Mouse (Mus musculus) urinary bladder, adult 2 months (tissue): ENCODE results near the gene Arhgef19. TPM values are rescaled to one million over a fixed set of nuclear protein-coding genes. Genes with fewer than 3 reads are reported as not detected.

Experiments used
- DNase-seq: peaks from one replicate; pipeline ENCODE4 v3.0.0; 2022; ENCODE audit warnings: low spot score
- polyA plus RNA-seq: library from polyadenylated mRNA; depleted of rRNA; stranded (reverse); fragments of >200 nt; gene quantifications from 2 replicates; pipeline ENCODE4 v1.2.3, GENCODE M21; 2012

The Arhgef19 gene
- polyA plus RNA-seq, 1 experiment = 8.3 TPM

- no peak for DNase-seq
Measured at GRCm38 (mm10) chr4:141283879-141284411, 44.6 kb downstream of the Arhgef19 start.

DNA sequence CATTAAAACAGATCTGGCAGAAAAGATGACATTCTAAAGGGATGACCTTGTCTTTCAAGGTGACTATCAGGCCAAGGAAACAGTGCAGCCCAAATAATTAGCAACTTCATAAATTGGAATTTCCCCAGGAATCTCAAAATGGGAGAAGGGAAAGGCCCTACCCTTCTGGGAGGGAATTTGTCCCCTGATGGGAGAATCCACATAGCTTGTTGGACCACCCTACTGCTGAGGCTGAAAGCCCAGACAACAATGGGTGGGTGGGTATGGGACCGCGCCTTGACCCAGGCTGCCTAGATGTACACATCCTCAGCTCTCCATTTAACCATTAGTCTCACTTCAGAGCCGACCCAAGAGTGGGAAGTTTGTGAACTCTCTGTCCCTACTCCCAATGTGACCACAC, 45.2 kb downstream of the Arhgef19 start:
- DNase-seq = no peak

DNA sequence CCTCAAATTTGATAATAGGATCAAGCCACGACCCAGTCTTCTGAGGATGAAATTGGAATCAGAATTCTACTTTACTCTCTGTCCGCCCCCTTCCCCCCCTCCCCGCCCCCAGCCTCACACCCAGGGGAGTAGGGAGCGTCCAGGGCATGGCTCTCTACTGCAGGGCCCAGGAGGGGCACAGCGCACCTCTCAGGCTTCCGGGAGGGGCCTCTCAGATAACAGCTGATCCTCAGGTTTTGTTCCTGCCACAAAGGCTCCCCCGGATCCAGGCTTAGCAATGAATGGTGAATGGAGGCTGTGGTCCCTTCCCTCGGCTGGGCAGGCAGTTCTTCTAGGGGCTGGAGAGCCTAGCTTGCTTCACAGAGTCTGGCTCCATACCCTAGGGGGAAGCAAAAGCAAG, 45.8 kb downstream of the Arhgef19 start:
- DNase-seq = no peak

DNA sequence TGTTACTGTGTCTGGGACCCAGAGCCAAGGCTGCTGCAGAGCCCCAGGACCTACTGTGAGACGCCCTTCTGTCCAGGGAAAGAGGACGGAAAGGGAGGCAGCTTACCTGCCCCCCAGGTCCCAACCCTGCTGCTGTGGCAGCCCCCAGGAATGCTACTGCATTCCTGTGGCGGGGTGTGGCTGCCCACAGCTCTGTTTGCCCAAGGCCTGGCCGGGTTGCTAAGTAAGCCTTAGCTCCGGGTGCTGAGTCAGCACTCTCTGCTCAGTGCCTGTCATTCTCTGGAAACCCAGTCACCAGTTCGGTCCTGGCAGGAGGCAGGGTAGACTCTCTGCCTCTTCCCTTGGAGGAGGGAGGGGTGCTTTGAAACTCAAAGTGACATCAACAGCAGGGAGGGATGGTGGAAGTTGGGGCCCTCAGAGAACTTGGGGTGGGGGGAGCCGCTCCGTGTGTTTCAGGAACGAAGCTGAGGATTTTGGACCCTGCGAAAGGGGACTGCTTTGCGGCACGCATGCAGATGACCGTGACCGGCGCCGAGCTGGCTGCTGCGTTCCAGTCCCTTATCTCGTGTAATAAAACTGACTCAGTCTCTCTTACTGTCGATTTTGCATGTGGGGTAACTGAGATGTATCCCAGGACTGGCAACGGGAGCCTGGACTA, 47.7 kb downstream of the Arhgef19 start:
- peak; percentile 61 for DNase-seq

GRCm38 (mm10) chr4:141287518-141288004, 48.3 kb downstream of the Arhgef19 start:
- DNase-seq = no peak

- DNase-seq = no peak
Measured at GRCm38 (mm10) chr4:141288152-141288551, 48.9 kb downstream of the Arhgef19 start.

- no peak for DNase-seq
Measured at GRCm38 (mm10) chr4:141291571-141292375, 52.5 kb downstream of the Arhgef19 start.

DNA sequence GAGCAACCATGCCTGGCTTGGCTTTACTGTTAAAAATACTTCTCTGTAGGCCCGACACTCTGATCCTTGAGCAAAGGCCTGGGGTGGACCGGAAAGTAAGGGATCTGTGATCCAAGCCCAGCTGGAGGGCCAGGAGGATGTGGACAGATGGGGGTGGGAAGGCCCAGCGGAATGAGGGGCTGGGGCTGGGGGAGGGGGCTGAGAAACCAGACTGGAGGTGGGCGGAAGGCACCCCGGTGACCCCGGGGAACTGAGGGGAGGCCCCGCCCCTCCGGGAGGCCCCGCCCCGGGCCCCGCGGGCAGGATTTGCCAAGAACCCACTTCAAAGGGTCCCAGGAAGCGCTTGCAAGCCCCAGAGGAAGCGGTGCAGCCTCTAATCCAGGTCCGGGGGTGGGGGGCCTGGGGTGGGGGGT, 56.5 kb downstream of the Arhgef19 start:
- DNase-seq = no peak

DNA sequence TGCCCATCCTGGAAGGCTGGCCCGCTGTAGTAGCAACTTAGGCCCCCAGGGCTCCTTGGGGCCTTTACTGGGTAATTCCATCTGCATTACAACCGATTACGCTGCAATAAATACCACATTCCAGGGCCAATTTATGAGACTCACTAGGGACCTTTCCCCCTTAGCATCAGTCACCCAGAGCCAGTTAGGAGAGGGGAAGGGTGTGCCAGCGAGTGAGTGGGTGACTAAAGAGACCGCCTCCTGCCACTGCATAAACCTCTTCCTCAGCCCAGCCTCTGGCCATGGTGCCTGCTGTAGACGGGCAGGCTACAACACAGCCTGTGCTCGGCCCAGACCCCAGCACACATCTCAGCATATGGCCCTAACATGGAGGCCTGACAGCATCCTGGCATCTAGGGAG, 58.6 kb downstream of the Arhgef19 start:
- DNase-seq = no peak

- DNase-seq = no peak
Measured at GRCm38 (mm10) chr4:141299356-141299755, 60.1 kb downstream of the Arhgef19 start.

DNA sequence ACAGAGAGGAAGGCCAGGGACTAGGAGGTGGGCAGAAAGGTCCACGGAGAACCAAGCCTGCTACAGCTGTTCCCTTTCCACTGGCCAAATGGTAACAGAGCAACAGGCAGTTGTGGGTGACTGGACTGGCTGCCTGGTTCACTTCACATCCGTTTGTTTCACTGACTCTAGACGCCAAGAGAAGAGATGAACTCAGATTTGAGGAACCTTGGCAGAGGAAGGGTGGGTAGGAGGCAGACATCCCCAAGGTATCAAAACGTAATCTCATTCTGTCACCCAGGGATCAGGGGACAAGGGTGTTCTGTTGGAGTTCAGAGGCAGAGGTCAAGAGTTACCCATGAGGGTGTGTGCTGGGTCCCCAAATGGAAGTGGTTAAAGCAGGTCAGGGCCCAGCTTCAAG, 60.9 kb downstream of the Arhgef19 start:
- DNase-seq = no peak

- DNase-seq = peak; percentile 83
Measured at GRCm38 (mm10) chr4:141301116-141301553, 61.8 kb downstream of the Arhgef19 start, which contains the start of gene Epha2. Epha2 (plus strand) TSS chr4:141301240.

GRCm38 (mm10) chr4:141301591-141302427, 62.5 kb downstream of the Arhgef19 start:
- peak; percentile 61 for DNase-seq

DNA sequence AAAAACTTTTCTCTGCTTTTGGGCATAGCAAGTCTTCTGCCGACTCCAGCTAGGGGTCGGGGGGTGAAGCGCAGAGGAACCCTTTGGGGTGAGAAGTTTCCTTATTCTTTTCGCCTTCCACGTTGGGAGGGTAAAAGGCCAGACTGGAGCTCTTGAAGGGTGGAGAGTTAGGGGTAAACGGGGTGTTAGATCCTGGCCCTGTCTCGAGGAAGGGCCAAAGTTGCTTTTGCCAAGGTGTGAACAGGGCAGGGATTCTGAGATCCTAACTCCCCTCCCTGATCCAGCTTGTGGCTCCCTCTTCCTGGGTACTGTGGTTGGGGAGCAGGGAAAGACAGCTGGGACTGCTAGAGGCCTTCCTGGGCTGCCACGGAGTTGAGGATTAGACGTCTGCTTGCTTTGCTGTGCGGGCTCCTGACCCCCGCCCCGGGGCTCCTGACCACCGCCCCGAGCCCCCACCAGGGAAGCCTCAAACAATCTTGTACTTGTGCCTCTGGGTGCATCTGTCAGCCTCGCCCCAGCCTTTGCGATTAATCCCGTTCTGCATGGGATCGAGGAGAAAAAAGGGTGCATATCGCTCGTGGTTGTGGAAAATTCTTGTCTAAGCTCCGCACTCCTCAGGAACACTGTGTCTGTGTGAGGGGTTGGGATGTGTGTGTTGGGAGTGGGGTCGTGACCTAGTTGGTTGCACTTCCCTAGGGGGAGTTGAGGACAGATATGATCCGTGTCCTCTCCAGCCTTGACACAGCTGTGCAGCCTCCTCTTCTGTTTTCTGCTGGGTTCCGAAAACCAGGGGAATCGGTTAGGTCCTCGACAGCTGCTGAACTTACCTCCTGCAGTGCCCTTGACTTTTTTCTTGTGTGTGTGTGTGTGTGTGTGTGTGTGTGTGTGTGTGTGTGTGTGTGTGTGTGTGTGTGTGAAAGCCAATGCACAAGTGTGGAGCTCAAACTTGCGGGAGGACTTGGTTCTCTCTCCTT, 63.4 kb downstream of the Arhgef19 start:
- DNase-seq = no peak

- no peak for DNase-seq
Measured at GRCm38 (mm10) chr4:141303402-141304222, 64.3 kb downstream of the Arhgef19 start.

GRCm38 (mm10) chr4:141304223-141304611, 64.9 kb downstream of the Arhgef19 start:
- no peak for DNase-seq

DNA sequence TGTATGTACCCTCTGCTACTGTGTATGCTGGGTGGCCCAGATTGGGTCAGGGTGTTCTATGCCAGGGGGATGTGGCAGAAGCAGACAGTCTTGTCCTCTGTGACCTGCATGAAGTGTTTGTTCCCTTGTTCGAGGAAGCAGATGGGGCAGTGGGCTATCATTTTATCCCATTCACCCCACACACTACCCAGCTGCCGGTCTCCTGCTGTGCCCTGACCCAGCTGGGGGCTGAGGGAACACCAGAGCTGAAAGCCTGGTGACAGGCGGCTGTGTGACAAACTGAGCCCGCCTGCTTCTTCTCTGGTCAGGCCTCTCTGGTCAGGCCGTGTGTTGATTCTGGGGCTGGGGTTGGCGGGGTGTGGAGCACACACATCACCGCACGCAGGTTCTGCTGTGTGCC, 66.8 kb downstream of the Arhgef19 start:
- no peak for DNase-seq
